Mouse (Mus musculus) lung, embryonic 14.5 days (tissue): ENCODE results near the gene Prrt4. TPM values are rescaled to one million over a fixed set of nuclear protein-coding genes. Genes with fewer than 3 reads are reported as not detected.

ENCODE experiments used
- ATAC-seq: fragments of 200-750 bp; cut with Nextera tagmentation; 2 replicates; pipeline ENCODE4 v1.8.0; 2017; ENCODE audit warnings: mild to moderate bottlenecking, moderate TSS enrichment, moderate library complexity; ENCODE audit not compliant: insufficient read depth
- DNase-seq: peaks from one replicate; pipeline ENCODE4 v3.0.0-alpha.2; 2015
- H3K27ac ChIP-seq: fragments of 300-500 bp; sonication (generic); 2 replicates; pipeline ENCODE4 v1.5.1; 2014; ENCODE audit warnings: low read depth, mild to moderate bottlenecking, moderate library complexity
- H3K27me3 ChIP-seq: fragments of 300-500 bp; sonication (generic); 2 replicates; pipeline ENCODE4 v1.6.1; 2014; ENCODE audit warnings: low read length, control low read depth; ENCODE audit not compliant: insufficient read depth
- H3K36me3 ChIP-seq: fragments of 300-500 bp; sonication (generic); 2 replicates; pipeline ENCODE4 v1.6.1; 2014; ENCODE audit warnings: control low read depth; ENCODE audit not compliant: insufficient read depth
- H3K4me1 ChIP-seq: fragments of 300-500 bp; sonication (generic); 2 replicates; pipeline ENCODE4 v1.6.1; 2014; ENCODE audit warnings: antibody characterized with exemption, control low read depth; ENCODE audit not compliant: insufficient read depth
- H3K4me2 ChIP-seq: fragments of 300-500 bp; sonication (generic); 2 replicates; pipeline ENCODE4 v1.6.1; 2014; ENCODE audit warnings: mild to moderate bottlenecking
- H3K4me3 ChIP-seq: fragments of 300-500 bp; sonication (generic); 2 replicates; pipeline ENCODE4 v1.5.1; 2014; ENCODE audit warnings: low read depth, low read length
- H3K9ac ChIP-seq: fragments of 300-500 bp; sonication (generic); 2 replicates; pipeline ENCODE4 v1.6.1; 2014
- H3K9me3 ChIP-seq: fragments of 300-500 bp; sonication (generic); 2 replicates; pipeline ENCODE4 v1.6.1; 2016; ENCODE audit warnings: low read depth, low read length, control low read depth
- CTCF ChIP-seq: IDR thresholded peaks from 2 replicates; pipeline ENCODE4 v1.5.1; 2016; ENCODE audit warnings: antibody characterized with exemption, low read depth
- WGBS: fragments of 180-500 bp; shearing (Covaris S2); extraction: QIAGEN DNeasy Blood & Tissue Kit; methylation state at CpG from one replicate; pipeline ENCODE4 v1.1.7; 2014; 5-methylcytosine and 5-hydroxymethylcytosine counted together
- polyA plus RNA-seq: library from polyadenylated mRNA; unstranded; fragments of >200 nt; fragmentation: Nextera tagmentation; extraction: Ambion mirVana; gene quantifications from 2 replicates; pipeline ENCODE4 v1.2.1, GENCODE M21; 2014

Prrt4 gene
- polyA plus RNA-seq, 1 experiment from 2014 or later: 0.93 TPM

- no peaks in the 10 kb centered on the region for H3K4me1 ChIP-seq
- no peaks in the 10 kb centered on the region for H3K9me3 ChIP-seq
- WGBS: 21% methylated on average over 17 of the region's 17 CpGs
- ATAC-seq (peak; percentile 67), DNase-seq (no peak)
- peak overlapping the region; percentile 59; the same call in 1 of the 2 replicates for H3K9ac ChIP-seq
- H3K27ac ChIP-seq: no peak overlapping the region
- peaks cover 46% of the 10 kb centered on the region for H3K27me3 ChIP-seq
- no peaks in the 10 kb centered on the region for H3K36me3 ChIP-seq
- H3K4me2 ChIP-seq: peak overlapping the region; percentile 97
- peak; percentile 34 for TF ChIP-seq CTCF
- H3K4me3 ChIP-seq: peak overlapping the region; percentile 57
These were observed 1.2 kb downstream of the Prrt4 start for GRCm38 (mm10) chr6:29177901-29178879.

GRCm38 (mm10) chr6:29175113-29175512 is 4.3 kb downstream of the Prrt4 start:
- no peak for DNase-seq
- H3K36me3 ChIP-seq: no peaks in the 10 kb centered on the region

GRCm38 (mm10) chr6:29174368-29174767 is 5.0 kb downstream of the Prrt4 start:
- ATAC-seq (no peak), DNase-seq (no peak)
- TF ChIP-seq CTCF: no peak

More at GRCm38 (mm10) chr6:29175113-29175512, 4.3 kb downstream of the Prrt4 start:
- Histone ChIP-seq H3K9me3 (no peaks in the 10 kb centered on the region), H3K9ac (no peak overlapping the region), H3K4me3 (no peak overlapping the region), H3K4me1 (peaks cover 5% of the 10 kb centered on the region; the same call in 1 of the 2 replicates), H3K27me3 (peaks cover 61% of the 10 kb centered on the region), H3K4me2 (no peak overlapping the region), H3K27ac (no peak overlapping the region)
- TF ChIP-seq CTCF: no peak
- no peak for ATAC-seq
- WGBS: 71% methylated on average over 3 of the region's 3 CpGs

GRCm38 (mm10) chr6:29170952-29171388 is 8.4 kb downstream of the Prrt4 start:
- ATAC-seq (peak; percentile 87), DNase-seq (peak; percentile 92)
- H3K4me2 ChIP-seq: peak overlapping the region; percentile 99
- peaks cover 5% of the 10 kb centered on the region; the same call in 1 of the 2 replicates for H3K4me1 ChIP-seq
- no peaks in the 10 kb centered on the region for H3K36me3 ChIP-seq
- H3K4me3 ChIP-seq: peak overlapping the region; percentile 51
- peak; percentile 94 for TF ChIP-seq CTCF
- no peak overlapping the region for H3K27ac ChIP-seq
- no peaks in the 10 kb centered on the region for H3K9me3 ChIP-seq
- peak overlapping the region; percentile 53 for H3K9ac ChIP-seq
- H3K27me3 ChIP-seq: peaks cover 74% of the 10 kb centered on the region
- WGBS: under 1% methylated on average over 40 of the region's 40 CpGs

More at GRCm38 (mm10) chr6:29174368-29174767, 5.0 kb downstream of the Prrt4 start:
- Histone ChIP-seq H3K4me1 (peaks cover 5% of the 10 kb centered on the region; the same call in 1 of the 2 replicates), H3K9ac (no peak overlapping the region), H3K9me3 (no peaks in the 10 kb centered on the region), H3K27ac (no peak overlapping the region), H3K4me3 (no peak overlapping the region), H3K27me3 (peaks cover 65% of the 10 kb centered on the region), H3K36me3 (no peaks in the 10 kb centered on the region), H3K4me2 (no peak overlapping the region)
- WGBS: 7% methylated on average over 7 of the region's 7 CpGs

GRCm38 (mm10) chr6:29170063-29170921 is 9.1 kb downstream of the Prrt4 start:
- Histone ChIP-seq H3K4me3 (peak overlapping the region; percentile 51), H3K4me1 (peaks cover 5% of the 10 kb centered on the region; the same call in 1 of the 2 replicates), H3K9ac (peak overlapping the region; percentile 53), H3K27me3 (peaks cover 74% of the 10 kb centered on the region), H3K4me2 (peak overlapping the region; percentile 99), H3K36me3 (no peaks in the 10 kb centered on the region), H3K9me3 (no peaks in the 10 kb centered on the region), H3K27ac (no peak overlapping the region)
- WGBS: under 1% methylated on average over 62 of the region's 63 CpGs
- no peak for TF ChIP-seq CTCF
- DNase-seq: peak; percentile 63
- ATAC-seq: peak; percentile 36

- peaks cover 74% of the 10 kb centered on the region for H3K27me3 ChIP-seq
- H3K9ac ChIP-seq: no peak overlapping the region
- no peak for TF ChIP-seq CTCF
- peak overlapping the region; percentile 99 for H3K4me2 ChIP-seq
- H3K4me1 ChIP-seq: peaks cover 5% of the 10 kb centered on the region; the same call in 1 of the 2 replicates
- H3K36me3 ChIP-seq: no peaks in the 10 kb centered on the region
- peak overlapping the region; percentile 51 for H3K4me3 ChIP-seq
- no peak overlapping the region for H3K27ac ChIP-seq
- 0 out of 2 replicates have a peak, but pooled peaks have one; percentile 2 for ATAC-seq
- H3K9me3 ChIP-seq: no peaks in the 10 kb centered on the region
- WGBS: 4% methylated on average over 12 of the region's 12 CpGs
- DNase-seq: peak; percentile 14
These were observed 9.7 kb downstream of the Prrt4 start for GRCm38 (mm10) chr6:29169675-29170062.
